Mouse (Mus musculus) layer of hippocampus, adult 9-10 months (tissue): ENCODE results near the gene Rdh16f2.
"Not testable (repeated sequence)": the region's sequence is repeated elsewhere in the genome, so short reads cannot be mapped to it uniquely, and the experiment has no call there.

Experiments used
- DNase-seq: peaks from one replicate; pipeline ENCODE4 v3.0.0; 2022; ENCODE audit warnings: low spot score

Rdh16f2 gene

DNA sequence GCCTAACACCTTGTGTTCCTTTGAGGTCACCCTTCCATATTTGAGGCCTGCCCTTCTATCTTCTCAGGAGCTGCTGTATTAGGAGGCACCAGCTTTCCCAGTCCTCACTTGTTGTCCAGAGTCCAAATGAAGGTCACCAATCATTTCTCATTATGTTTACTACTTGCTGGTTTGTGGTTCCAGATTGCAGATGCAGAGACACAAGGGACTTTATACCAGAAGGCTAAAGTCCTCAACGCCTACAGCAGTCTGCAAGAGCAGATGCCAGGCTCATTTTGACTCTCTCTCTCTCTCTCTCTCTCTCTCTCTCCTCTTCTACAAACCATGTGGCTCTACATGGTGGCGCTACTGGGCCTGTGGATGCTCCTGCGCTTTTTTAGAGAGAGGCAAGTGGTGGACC lies at the start of gene Rdh16f2:
Rdh16f2 (plus strand) TSS at position 243 of the 400 bp plus-strand sequence.
- no peak for DNase-seq

DNA sequence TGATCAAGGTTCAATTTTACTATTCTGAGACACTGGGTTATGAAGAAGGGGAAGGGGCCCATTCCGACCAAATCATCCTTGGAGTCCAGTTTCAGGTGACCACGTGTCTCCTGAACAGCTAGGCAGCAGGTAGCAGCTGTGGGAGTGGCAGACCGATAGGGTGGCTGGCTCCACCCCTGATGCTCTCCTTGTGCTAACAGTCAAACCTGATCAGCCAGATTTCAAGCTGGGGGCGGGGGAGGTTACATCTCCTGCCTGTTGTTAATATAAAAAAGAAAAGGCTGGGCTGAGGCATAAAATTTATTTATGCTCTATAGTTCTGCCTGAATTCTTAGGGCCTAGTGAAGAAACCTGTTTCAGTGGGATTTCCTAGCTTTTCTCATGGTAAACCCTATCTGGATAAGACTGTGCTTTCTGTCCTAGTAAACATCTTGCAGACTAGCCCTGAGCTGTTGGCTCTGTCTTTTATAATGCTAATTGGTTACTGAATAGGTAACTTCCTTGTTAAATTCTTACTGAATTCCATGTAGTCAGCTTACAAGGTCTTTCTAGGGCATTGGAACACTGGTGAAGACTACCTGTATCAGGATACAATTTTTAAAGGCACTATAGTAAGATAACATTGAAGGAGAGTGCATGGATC lies 48.9 kb upstream of the Rdh16f2 start:
- not testable (repeated sequence) for DNase-seq

GRCm38 (mm10) chr10:127821806-127822205 lies 44.5 kb upstream of the Rdh16f2 start:
- DNase-seq: not testable (repeated sequence)

DNA sequence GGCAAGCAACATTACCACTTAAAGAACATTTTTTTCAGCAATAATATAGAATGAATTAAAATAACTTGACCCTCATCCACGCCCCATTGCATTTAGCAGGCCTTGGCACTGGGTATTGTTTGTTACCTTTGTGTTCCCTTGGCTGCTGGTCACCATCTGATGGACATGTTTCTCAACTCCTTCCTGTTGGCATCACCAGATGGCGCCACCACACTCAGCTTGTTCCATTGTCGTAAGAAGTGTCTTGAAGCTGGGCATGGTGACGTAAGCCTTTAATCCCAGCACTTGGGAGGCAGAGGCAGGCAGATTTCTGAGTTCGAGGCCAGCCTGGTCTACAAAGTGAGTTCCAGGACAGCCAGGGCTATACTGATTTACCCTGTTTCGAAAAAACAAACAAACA lies 40.9 kb upstream of the Rdh16f2 start:
- no peak for DNase-seq

GRCm38 (mm10) chr10:127829121-127829520 lies 37.2 kb upstream of the Rdh16f2 start:
- no peak for DNase-seq

GRCm38 (mm10) chr10:127834186-127834585 lies 32.1 kb upstream of the Rdh16f2 start:
- not testable (repeated sequence) for DNase-seq

DNA sequence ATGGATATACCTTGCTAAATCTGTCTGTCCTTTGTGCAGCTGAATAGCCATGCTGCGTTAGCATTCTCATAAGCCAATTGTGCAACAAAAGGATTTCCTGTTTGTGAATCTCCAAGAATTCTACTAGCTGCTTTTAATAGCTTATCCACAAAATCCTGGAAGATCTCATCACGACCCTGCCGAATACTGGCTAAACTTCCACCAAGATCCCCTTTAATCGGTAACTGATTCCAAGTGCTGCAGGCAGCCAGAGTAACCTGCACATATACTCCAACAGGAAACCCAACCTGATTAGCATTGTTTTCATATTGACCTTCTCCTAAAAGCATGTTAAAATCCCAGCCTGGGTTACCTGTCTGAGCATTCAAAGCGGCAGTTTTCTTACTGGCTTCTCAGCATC lies 31.0 kb upstream of the Rdh16f2 start:
- no peak for DNase-seq

DNA sequence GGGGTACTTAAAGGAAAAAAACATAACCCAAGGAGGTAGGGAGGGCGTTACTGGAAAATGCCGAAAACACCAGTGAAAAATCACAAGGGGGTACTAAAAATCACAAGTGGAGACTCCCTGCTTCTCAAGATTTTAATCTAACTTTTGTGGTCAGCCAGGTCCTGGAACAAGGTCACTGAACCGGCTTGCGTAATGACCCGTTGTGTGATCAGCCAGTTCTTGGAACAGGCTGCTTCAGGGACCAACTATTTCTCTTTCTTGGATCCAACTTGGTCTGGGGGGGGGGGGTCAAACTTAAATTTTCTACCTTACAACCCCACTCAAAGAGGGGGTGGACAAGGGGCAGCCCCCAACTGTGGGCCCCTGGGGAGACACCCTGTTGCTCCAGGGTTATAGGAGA lies 28.5 kb upstream of the Rdh16f2 start:
- DNase-seq: not testable (repeated sequence)

GRCm38 (mm10) chr10:127838539-127838938 lies 27.7 kb upstream of the Rdh16f2 start:
- no peak for DNase-seq

DNA sequence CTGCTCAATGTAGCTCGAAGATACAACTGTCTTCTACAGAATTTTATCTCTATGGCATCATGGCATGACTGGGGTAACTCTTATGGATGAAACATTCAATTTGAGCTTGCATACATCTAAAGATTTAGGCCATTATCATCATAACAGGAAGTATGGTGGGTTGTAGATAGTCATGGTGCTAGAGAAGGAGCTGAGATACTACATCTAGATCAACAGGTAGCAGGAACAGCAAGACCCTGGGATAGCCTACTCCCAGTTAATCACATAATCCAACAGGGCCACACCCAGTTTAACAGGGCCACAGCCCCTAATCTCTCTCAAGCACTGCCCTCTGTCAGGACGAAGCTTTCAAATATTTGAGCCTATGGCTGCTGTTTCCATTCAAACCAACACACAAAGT lies 25.5 kb upstream of the Rdh16f2 start:
- DNase-seq: no peak

DNA sequence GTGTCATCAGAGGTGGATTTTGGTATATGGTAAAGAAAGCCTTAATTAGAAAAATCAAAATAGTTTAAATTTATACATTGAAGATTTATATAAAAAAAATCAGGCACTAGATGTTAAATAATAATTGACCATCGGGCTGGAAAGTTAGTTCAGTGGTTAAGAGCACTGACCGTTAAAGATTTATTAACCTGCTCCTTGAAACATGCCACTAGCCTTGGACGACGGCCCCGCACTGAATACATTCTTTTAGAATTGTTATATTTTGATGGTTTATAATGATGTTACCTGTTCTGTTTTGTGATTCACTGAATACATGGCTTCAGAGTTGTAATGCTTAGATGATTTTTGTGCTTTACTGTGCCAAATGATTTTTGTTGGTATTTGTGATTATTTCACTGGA lies 20.3 kb upstream of the Rdh16f2 start:
- DNase-seq: not testable (repeated sequence)

- DNase-seq: no peak
Observed at GRCm38 (mm10) chr10:127848089-127848488, 18.2 kb upstream of the Rdh16f2 start.

DNA sequence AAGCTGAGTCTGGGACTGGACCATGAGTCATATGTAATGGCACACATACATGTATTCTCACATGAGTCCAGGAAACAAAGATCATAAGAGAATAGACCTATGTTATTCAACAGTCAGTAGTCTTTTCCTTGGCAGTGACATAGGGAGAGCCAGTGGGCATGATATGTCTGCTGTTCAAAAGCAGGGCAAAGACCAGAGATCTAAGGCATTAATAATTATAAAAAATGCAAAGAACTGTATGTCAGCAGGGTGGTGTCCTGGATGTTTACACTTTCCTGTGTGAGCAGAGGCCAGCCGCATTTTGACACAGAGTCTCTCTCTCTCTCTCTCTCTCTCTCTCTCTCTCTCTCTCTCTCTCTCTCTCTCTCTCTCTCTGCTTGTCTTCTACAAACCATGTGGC lies 16.6 kb upstream of the Rdh16f2 start, which contains the start of gene Rdh19:
Rdh19 (plus strand) TSS at position 301 of the 400 bp plus-strand sequence.
- DNase-seq: no peak

DNA sequence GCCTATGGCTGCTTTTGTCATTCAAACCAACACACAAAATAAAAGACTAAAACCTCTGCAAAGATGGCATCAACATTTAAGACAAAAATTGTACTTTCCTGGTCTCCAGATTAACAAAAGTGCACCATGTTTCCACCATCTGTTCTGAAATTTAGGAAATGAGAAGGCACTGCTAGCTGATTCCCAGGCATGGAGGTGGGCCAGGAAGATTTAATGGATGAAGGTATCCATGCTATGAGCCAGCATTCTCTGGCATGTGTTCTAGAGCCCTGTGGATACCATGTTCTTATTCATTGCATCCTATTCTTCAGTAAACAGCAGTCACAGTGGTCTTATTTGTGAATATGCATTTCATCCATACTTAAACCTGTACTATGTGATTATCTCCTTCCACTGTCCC lies 9.9 kb upstream of the Rdh16f2 start:
- DNase-seq: no peak

GRCm38 (mm10) chr10:127864931-127865330 lies 1.3 kb upstream of the Rdh16f2 start:
- no peak for DNase-seq

- DNase-seq: peak; percentile 6
Observed at GRCm38 (mm10) chr10:127872484-127872883, 6.2 kb downstream of the Rdh16f2 start.

- no peak for DNase-seq
Observed at GRCm38 (mm10) chr10:127877681-127878080, 11.4 kb downstream of the Rdh16f2 start.

DNA sequence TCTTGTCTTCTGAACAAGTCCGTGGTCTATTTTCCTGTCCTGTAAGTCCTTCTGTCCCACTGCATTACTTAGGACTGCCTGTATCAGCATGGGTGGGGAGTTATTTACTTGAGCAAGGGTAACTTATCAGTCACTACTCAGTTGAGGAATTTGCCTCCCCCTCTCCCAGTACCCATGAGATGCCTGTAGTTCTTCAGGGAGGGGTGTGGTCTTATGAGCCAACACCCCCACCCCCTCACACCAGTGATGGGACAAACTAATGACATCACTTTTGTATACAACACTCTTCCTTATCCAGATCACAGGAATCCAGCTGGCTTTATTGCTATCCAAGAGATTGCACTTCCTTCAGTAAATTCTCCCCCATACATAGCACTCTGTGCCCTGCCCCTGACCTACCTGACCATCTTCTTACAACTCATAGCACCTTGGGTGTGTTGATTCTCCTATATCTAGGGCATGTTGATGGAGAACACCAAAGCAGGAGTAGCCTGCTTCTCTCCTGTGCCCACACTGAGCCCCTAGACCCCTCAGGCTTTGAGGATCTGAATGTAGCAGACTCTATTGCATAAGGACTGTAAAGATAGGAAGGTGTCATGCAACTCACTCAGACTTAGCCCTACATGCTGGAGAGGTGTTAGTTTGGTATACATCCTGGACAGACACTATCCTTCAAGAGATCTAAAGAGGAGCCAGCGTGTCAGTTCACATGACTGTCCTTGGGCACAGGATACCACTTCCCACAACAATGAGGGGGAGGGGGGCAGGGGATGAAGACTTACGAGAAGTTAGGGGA lies 12.2 kb downstream of the Rdh16f2 start:
- DNase-seq: no peak

- DNase-seq: no peak
Observed at GRCm38 (mm10) chr10:127879155-127879688, 12.9 kb downstream of the Rdh16f2 start.

GRCm38 (mm10) chr10:127881041-127881440 lies 14.8 kb downstream of the Rdh16f2 start:
- DNase-seq: no peak

GRCm38 (mm10) chr10:127886551-127886950 lies 20.3 kb downstream of the Rdh16f2 start:
- no peak for DNase-seq

GRCm38 (mm10) chr10:127886971-127887370 lies 20.7 kb downstream of the Rdh16f2 start:
- no peak for DNase-seq

GRCm38 (mm10) chr10:127888605-127889004 lies 22.3 kb downstream of the Rdh16f2 start, which contains the start of gene Rdh7:
Gene Rdh7 (minus strand): TSS chr10:127888817.
- no peak for DNase-seq
